In genomic region chr2:155691336-155691722, GRCm38 (mm10) we compare ENCODE assay signal across 8 mouse cellular contexts. TPM values are rescaled to one million over a fixed set of nuclear protein-coding genes. Genes with fewer than 3 reads are reported as not detected.
DNase-seq lines count a peak whose midpoint lies in the region; ATAC-seq and TF ChIP-seq lines count a peak whose summit lies in the region.

No protein-coding gene starts in this region.

- no peak for DNase-seq in kidney, adult 2 months
- no peak for DNase-seq in kidney, postnatal 4 days
- DNase-seq in Muller cell, postnatal 12 days (ENCODE audit: inconsistent ontology term): peak; percentile 35
- no peak for DNase-seq in midbrain, embryonic 14.5 days
- DNase-seq in left cerebral cortex, postnatal 36 days (ENCODE audit: low spot score in 2 of 2): no peak
- no peak for DNase-seq in layer of hippocampus, postnatal 25 days (ENCODE audit: extremely low spot score in 1 of 2, low spot score in 1 of 2)
- DNase-seq in left cerebral cortex, postnatal 14 days (ENCODE audit: low spot score in 2 of 2): no peak

- no peak for TF ChIP-seq CTCF in kidney, adult 2 months (conservative IDR thresholded peaks at IDR 0.05; ENCODE audit: insufficient read depth, insufficient read length, low read depth, low read length)

- no peaks in the 10 kb centered on the region for H3K9me3 ChIP-seq in hindbrain, embryonic 12.5 days (replicated peaks)
- H3K9me3 ChIP-seq in midbrain, embryonic 14.5 days (ENCODE audit: control insufficient read depth, low read length): no peaks in the 10 kb centered on the region

- peak overlapping the region; percentile 90 for H3K4me3 ChIP-seq in kidney, adult 2 months (ENCODE audit: insufficient read depth, low read depth, low read length)
- peak overlapping the region; percentile 82 for H3K4me3 ChIP-seq in hindbrain, embryonic 12.5 days
- peak overlapping the region; percentile 97 for H3K4me3 ChIP-seq in midbrain, embryonic 14.5 days (replicated peaks; ENCODE audit: low read depth, low read length)

- H3K27ac ChIP-seq in kidney, adult 2 months (ENCODE audit: insufficient read depth, low read depth, low read length): peak overlapping the region; percentile 87
- peak overlapping the region; percentile 90 for H3K27ac ChIP-seq in hindbrain, embryonic 12.5 days
- H3K27ac ChIP-seq in midbrain, embryonic 14.5 days (replicated peaks; ENCODE audit: low read depth, low read length): peak overlapping the region; percentile 92

- H3K36me3 ChIP-seq in kidney, adult 2 months (ENCODE audit: control insufficient read depth, insufficient read depth, low read length): no peaks in the 10 kb centered on the region
- H3K36me3 ChIP-seq in hindbrain, embryonic 12.5 days: 0 out of 2 replicates have a peak, but pooled peaks cover 4% of the 10 kb centered on the region
- peaks cover 7% of the 10 kb centered on the region; the same call in 1 of the 2 replicates for H3K36me3 ChIP-seq in midbrain, embryonic 14.5 days (ENCODE audit: control insufficient read depth, insufficient read depth, low read length)

- no peak for TF ChIP-seq POLR2A in kidney, adult 2 months (IDR thresholded peaks at IDR 0.05; ENCODE audit: low read depth, low read length)

- intact Hi-C loops in left cerebral cortex, postnatal 36 days (cut with DNase I): no loop called here
- intact Hi-C loops in left cerebral cortex, postnatal 14 days (cut with DNase I): no loop called here

- no peaks in the 10 kb centered on the region for H3K27me3 ChIP-seq in kidney, adult 2 months (replicated peaks; ENCODE audit: control insufficient read depth, insufficient read depth, low read length)
- H3K27me3 ChIP-seq in hindbrain, embryonic 12.5 days: no peaks in the 10 kb centered on the region
- H3K27me3 ChIP-seq in midbrain, embryonic 14.5 days (ENCODE audit: control insufficient read depth, insufficient read depth, low read length): no peaks in the 10 kb centered on the region

- H3K4me1 ChIP-seq in kidney, adult 2 months (ENCODE audit: control insufficient read depth, insufficient read depth, low read length): peaks cover 12% of the 10 kb centered on the region; the same call in 1 of the 2 replicates
- peaks cover 14% of the 10 kb centered on the region for H3K4me1 ChIP-seq in hindbrain, embryonic 12.5 days
- peaks cover 14% of the 10 kb centered on the region for H3K4me1 ChIP-seq in midbrain, embryonic 14.5 days (ENCODE audit: control insufficient read depth, insufficient read depth, low read length)

- 1% methylated on average over 8 of the region's 8 CpGs for WGBS in kidney, adult 2 months
- WGBS in hindbrain, embryonic 12.5 days: 7% methylated on average over 8 of the region's 8 CpGs
- WGBS in midbrain, embryonic 14.5 days: 4% methylated on average over 8 of the region's 8 CpGs

- peak overlapping the region; percentile 82 for H3K4me2 ChIP-seq in hindbrain, embryonic 12.5 days (replicated peaks)
- peak overlapping the region; percentile 59 for H3K4me2 ChIP-seq in midbrain, embryonic 14.5 days (ENCODE audit: low read length)

- 0 out of 2 replicates have a peak, but pooled peaks have one; percentile 3 for ATAC-seq in hindbrain, embryonic 12.5 days (ENCODE audit: low FRiP score)
- ATAC-seq in midbrain, embryonic 14.5 days (ENCODE audit: low FRiP score, low TSS enrichment): no peak

- peak overlapping the region; percentile 94 for H3K9ac ChIP-seq in hindbrain, embryonic 12.5 days
- peak overlapping the region; percentile 97 for H3K9ac ChIP-seq in midbrain, embryonic 14.5 days (replicated peaks; ENCODE audit: low read length)

RNA-seq across cellular contexts. Expression of gene Trpc4ap, which starts 0.9 kb away (rescaled TPM):
- polyA plus RNA-seq in kidney, adult 2 months (2012; rRNA removed): 110 and 141 TPM in 2 replicates
- polyA plus RNA-seq in hindbrain, embryonic 12.5 days (2016; fragmentation: Nextera tagmentation; extraction: Ambion mirVana): 190 and 204 TPM in 2 replicates
- 154 and 171 TPM in 2 replicates for polyA plus RNA-seq in midbrain, embryonic 14.5 days (2014; fragmentation: Nextera tagmentation; extraction: Ambion mirVana)
- 100 to 1,000 TPM; 148 to 149 TPM for total RNA-seq in left cerebral cortex, postnatal 36 days (2021)
- 100 to 1,000 TPM; 161 to 163 TPM for total RNA-seq in layer of hippocampus, postnatal 25 days (2021)
- 100 to 1,000 TPM; 140 TPM for total RNA-seq in left cerebral cortex, postnatal 14 days (2021)

RNA-seq across cellular contexts. Expression of gene Edem2, which starts 37.9 kb away (rescaled TPM):
- polyA plus RNA-seq in kidney, adult 2 months (2012; rRNA removed): 44.9 and 53.7 TPM in 2 replicates
- polyA plus RNA-seq in hindbrain, embryonic 12.5 days (2016; fragmentation: Nextera tagmentation; extraction: Ambion mirVana): 37.3 and 38.5 TPM in 2 replicates
- 42.6 and 47.2 TPM in 2 replicates for polyA plus RNA-seq in midbrain, embryonic 14.5 days (2014; fragmentation: Nextera tagmentation; extraction: Ambion mirVana)
- total RNA-seq in left cerebral cortex, postnatal 36 days (2021): 10 to 100 TPM; 19.1 to 19.7 TPM
- total RNA-seq in layer of hippocampus, postnatal 25 days (2021): 10 to 100 TPM; 19.8 to 22.9 TPM
- 10 to 100 TPM; 16.6 to 17.8 TPM for total RNA-seq in left cerebral cortex, postnatal 14 days (2021)

RNA-seq across cellular contexts. Expression of gene Gm17581, which starts 44.3 kb away (rescaled TPM):
- not detected in 2 replicates for polyA plus RNA-seq in kidney, adult 2 months (2012; rRNA removed)
- polyA plus RNA-seq in hindbrain, embryonic 12.5 days (2016; fragmentation: Nextera tagmentation; extraction: Ambion mirVana): not detected in 2 replicates
- polyA plus RNA-seq in midbrain, embryonic 14.5 days (2014; fragmentation: Nextera tagmentation; extraction: Ambion mirVana): not detected in 2 replicates
- total RNA-seq in left cerebral cortex, postnatal 36 days (2021): not detected
- total RNA-seq in layer of hippocampus, postnatal 25 days (2021): not detected
- total RNA-seq in left cerebral cortex, postnatal 14 days (2021): not detected

RNA-seq across cellular contexts. Expression of gene Procr, which starts 59.6 kb away (rescaled TPM):
- 3.6 and 3.9 TPM in 2 replicates for polyA plus RNA-seq in kidney, adult 2 months (2012; rRNA removed)
- 3.4 and 4.1 TPM in 2 replicates for polyA plus RNA-seq in hindbrain, embryonic 12.5 days (2016; fragmentation: Nextera tagmentation; extraction: Ambion mirVana)
- polyA plus RNA-seq in midbrain, embryonic 14.5 days (2014; fragmentation: Nextera tagmentation; extraction: Ambion mirVana): 1.1 and 2.3 TPM in 2 replicates
- under 1 TPM; 0.82 to 0.86 TPM for total RNA-seq in left cerebral cortex, postnatal 36 days (2021)
- under 1 TPM; 0.71 to 0.96 TPM for total RNA-seq in layer of hippocampus, postnatal 25 days (2021)
- total RNA-seq in left cerebral cortex, postnatal 14 days (2021): 1 to 10 TPM; 1.8 to 1.9 TPM
